Mouse (Mus musculus): ENCODE measurements at regions not wholly inside any gene's neighbourhood (a gene's known extent, or its start where the extent isn't known, plus 50 kb on each side); places are given as distances from the start of the nearest gene placed in this dataset.

DNA sequence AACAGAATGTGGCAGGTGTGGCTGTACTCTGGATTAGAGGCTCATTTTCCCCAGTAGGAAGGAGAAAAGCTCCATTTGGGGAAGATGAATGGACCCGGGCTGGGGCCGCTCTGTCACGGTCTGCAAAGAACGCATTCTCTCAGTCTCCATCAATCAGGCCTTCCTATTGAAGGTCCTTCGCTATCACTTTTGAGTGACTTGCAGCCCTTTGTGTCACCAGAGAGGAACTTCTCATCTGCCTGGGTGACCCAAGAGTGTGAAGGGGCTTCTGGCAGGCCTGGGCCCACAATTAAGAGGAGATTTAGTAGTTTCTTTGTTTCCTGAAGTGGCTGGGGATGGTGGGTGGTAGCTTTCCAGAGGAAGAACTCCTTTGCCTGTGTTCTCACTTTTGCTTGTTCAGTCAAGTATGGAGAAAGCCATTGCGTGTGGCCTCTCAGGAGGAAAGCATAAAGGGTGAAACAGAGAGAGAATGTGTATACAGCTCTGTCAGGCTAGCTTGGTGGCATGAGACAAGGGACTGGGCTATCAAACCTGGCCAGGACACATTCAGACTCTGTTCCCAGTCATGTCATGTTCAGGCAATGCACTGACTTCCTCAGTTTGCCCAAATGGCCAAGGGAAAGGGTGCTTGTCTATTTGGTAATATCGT is 1374.2 kb downstream of the Gsdmc2 start:
- ATAC-seq (ENCODE audit: low read depth): no peak
- Histone ChIP-seq H3K4me2 (ENCODE audit: low read depth, low read length) (no peak overlapping the region), H3K4me3 (ENCODE audit: low read length) (no peak overlapping the region), H3K36me3 (ENCODE audit: control insufficient read depth, insufficient read depth, low read length) (no peaks in the 10 kb centered on the region), H3K27ac (ENCODE audit: low read length) (no peak overlapping the region), H3K9ac (ENCODE audit: low read length) (no peak overlapping the region), H3K4me1 (replicated peaks; ENCODE audit: control insufficient read depth, insufficient read depth, low read length) (no peaks in the 10 kb centered on the region), H3K9me3 (ENCODE audit: control insufficient read depth, low read length) (no peaks in the 10 kb centered on the region), H3K27me3 (ENCODE audit: control insufficient read depth, insufficient read depth, low read depth, low read length) (no peaks in the 10 kb centered on the region)
- 49% methylated on average over 7 of the region's 7 CpGs for WGBS

DNA sequence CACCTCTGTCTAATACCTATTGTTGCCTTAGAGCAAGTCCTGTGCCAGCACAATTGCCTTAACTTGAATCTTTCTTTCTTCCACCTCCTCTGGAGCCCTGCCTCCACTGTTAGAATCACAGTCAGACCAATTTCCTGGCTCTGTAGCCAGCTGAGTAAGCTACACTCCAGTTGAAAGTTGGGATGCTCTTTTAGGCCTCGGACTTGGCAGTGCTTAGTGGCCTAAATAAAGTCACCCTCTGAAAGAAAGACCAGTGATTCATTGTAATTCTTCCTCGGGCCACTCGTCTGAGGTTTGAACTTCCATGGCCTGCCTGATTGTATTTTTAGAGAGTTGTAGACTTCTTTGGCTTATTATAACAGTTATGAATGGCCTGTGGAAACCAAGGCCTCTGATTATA is 1376.9 kb downstream of the Gsdmc2 start:
- Histone ChIP-seq H3K27ac (ENCODE audit: low read length) (no peak overlapping the region), H3K4me3 (ENCODE audit: low read length) (no peak overlapping the region), H3K36me3 (ENCODE audit: control insufficient read depth, insufficient read depth, low read length) (no peaks in the 10 kb centered on the region), H3K9me3 (ENCODE audit: control insufficient read depth, low read length) (no peaks in the 10 kb centered on the region), H3K9ac (ENCODE audit: low read length) (no peak overlapping the region), H3K4me2 (ENCODE audit: low read depth, low read length) (no peak overlapping the region), H3K27me3 (ENCODE audit: control insufficient read depth, insufficient read depth, low read depth, low read length) (no peaks in the 10 kb centered on the region), H3K4me1 (replicated peaks; ENCODE audit: control insufficient read depth, insufficient read depth, low read length) (no peaks in the 10 kb centered on the region)
- WGBS: 62% methylated on average over 3 of the region's 3 CpGs
- ATAC-seq (ENCODE audit: low read depth): no peak

DNA sequence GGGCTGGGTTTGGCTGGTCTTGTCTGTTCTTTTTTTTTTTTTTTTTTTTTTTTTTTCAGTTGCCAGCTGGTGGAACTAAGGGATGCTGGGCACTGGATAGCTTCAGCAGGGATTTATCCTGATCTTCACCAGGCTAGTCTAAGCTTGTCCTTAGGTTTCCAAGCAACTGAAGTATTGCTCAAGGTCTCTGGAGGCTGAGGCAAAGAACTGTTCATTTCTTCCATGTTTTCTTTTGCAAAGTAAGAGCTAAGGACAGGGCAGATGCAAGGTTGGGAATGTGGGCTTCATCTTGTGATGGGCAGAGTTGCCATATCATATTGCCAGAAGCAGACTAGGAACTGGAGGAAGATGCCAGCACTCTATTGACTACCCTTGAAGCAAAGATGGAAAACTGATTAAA is 1378.1 kb downstream of the Gsdmc2 start:
- H3K4me1 ChIP-seq (replicated peaks; ENCODE audit: control insufficient read depth, insufficient read depth, low read length): 0 out of 2 replicates have a peak, but pooled peaks cover 5% of the 10 kb centered on the region
- no peaks in the 10 kb centered on the region for H3K9me3 ChIP-seq (ENCODE audit: control insufficient read depth, low read length)
- no peak overlapping the region for H3K4me2 ChIP-seq (ENCODE audit: low read depth, low read length)
- no peak for ATAC-seq (ENCODE audit: low read depth)
- no peak overlapping the region for H3K27ac ChIP-seq (ENCODE audit: low read length)
- no peak overlapping the region for H3K4me3 ChIP-seq (ENCODE audit: low read length)
- no peak overlapping the region for H3K9ac ChIP-seq (ENCODE audit: low read length)
- H3K27me3 ChIP-seq (ENCODE audit: control insufficient read depth, insufficient read depth, low read depth, low read length): no peaks in the 10 kb centered on the region
- H3K36me3 ChIP-seq (ENCODE audit: control insufficient read depth, insufficient read depth, low read length): no peaks in the 10 kb centered on the region

DNA sequence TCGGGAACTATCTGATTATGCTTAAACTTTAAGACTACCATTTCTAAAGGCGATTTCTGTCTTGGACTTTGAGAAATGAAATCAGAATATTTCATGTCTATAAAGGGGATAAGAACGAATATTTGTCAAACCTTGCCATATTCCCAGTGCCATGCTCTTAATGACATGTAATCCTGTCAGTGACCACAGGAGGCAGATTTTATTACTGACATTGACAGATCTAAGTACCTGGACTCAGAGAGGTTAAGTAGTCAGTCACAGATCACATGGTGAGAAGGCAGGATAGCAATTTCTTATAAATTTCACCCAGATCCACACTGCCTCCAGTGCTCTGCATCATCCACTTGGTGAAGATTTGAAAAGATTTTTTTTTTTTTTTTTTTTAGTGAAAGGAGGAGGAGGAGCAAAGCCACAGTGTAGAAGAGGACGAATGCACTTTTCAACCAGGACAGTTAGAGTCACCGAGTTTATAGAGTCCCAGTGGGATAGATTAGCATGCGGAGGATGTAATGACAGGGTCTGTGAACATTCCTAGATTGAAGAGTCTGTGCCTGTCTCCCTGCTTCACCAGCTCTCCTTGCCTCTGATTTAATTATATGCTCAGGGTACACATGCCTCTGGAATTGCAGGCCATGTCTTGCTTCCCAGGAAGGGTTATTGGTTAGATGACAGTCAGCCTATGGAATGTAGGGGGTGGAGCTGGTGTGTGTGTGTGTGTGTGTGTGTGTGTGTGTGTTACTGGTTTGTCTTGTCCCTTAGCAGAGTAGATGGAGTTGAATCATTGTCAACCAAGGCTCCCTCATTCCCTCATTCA is 1379.7 kb downstream of the Gsdmc2 start:
- H3K9me3 ChIP-seq (ENCODE audit: control insufficient read depth, low read length): no peaks in the 10 kb centered on the region

DNA sequence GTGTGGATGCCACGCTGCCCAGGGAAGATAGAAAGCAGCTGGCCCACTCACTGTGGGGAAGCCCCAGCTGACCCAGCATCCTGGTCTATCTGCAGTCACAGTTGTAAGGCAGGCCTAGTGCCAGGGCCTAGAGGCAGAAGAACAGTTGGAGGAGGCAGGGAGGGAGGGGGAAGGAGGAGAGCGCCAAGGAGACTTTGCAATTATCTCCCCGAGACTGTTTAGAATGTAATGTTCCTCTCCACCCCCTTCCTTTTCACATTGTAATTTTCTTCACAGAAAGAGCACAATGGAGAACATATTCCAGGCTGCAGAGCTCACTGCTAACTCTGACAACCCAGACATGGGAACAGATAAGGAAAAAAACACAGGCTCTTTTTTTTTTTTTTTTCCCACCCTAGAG is 1382.3 kb downstream of the Gsdmc2 start:
- no peaks in the 10 kb centered on the region for H3K27me3 ChIP-seq (ENCODE audit: control insufficient read depth, insufficient read depth, low read depth, low read length)
- H3K4me3 ChIP-seq (ENCODE audit: low read length): no peak overlapping the region
- no peak overlapping the region for H3K27ac ChIP-seq (ENCODE audit: low read length)
- WGBS: 32% methylated on average over 3 of the region's 3 CpGs
- 0 out of 2 replicates have a peak, but pooled peaks cover 5% of the 10 kb centered on the region for H3K4me1 ChIP-seq (replicated peaks; ENCODE audit: control insufficient read depth, insufficient read depth, low read length)
- no peaks in the 10 kb centered on the region for H3K9me3 ChIP-seq (ENCODE audit: control insufficient read depth, low read length)
- H3K4me2 ChIP-seq (ENCODE audit: low read depth, low read length): no peak overlapping the region
- no peak overlapping the region for H3K9ac ChIP-seq (ENCODE audit: low read length)
- no peaks in the 10 kb centered on the region for H3K36me3 ChIP-seq (ENCODE audit: control insufficient read depth, insufficient read depth, low read length)
- peak; percentile 88 for ATAC-seq (ENCODE audit: low read depth)

More for the DNA sequence above, 1379.7 kb downstream of the Gsdmc2 start:
- no peak overlapping the region for H3K9ac ChIP-seq (ENCODE audit: low read length)
- no peak overlapping the region for H3K27ac ChIP-seq (ENCODE audit: low read length)
- ATAC-seq (ENCODE audit: low read depth): no peak
- no peaks in the 10 kb centered on the region for H3K36me3 ChIP-seq (ENCODE audit: control insufficient read depth, insufficient read depth, low read length)
- no peaks in the 10 kb centered on the region for H3K27me3 ChIP-seq (ENCODE audit: control insufficient read depth, insufficient read depth, low read depth, low read length)
- 0 out of 2 replicates have a peak, but pooled peaks cover 5% of the 10 kb centered on the region for H3K4me1 ChIP-seq (replicated peaks; ENCODE audit: control insufficient read depth, insufficient read depth, low read length)
- no peak overlapping the region for H3K4me3 ChIP-seq (ENCODE audit: low read length)
- WGBS: 76% methylated on average over 6 of the region's 6 CpGs
- no peak overlapping the region for H3K4me2 ChIP-seq (ENCODE audit: low read depth, low read length)

- ATAC-seq (ENCODE audit: low read depth): no peak
- Histone ChIP-seq H3K9ac (ENCODE audit: low read length) (no peak overlapping the region), H3K27me3 (ENCODE audit: control insufficient read depth, insufficient read depth, low read depth, low read length) (no peaks in the 10 kb centered on the region), H3K36me3 (ENCODE audit: control insufficient read depth, insufficient read depth, low read length) (no peaks in the 10 kb centered on the region), H3K4me3 (ENCODE audit: low read length) (no peak overlapping the region), H3K27ac (ENCODE audit: low read length) (no peak overlapping the region), H3K4me2 (ENCODE audit: low read depth, low read length) (no peak overlapping the region), H3K4me1 (replicated peaks; ENCODE audit: control insufficient read depth, insufficient read depth, low read length) (0 out of 2 replicates have a peak, but pooled peaks cover 5% of the 10 kb centered on the region), H3K9me3 (ENCODE audit: control insufficient read depth, low read length) (no peaks in the 10 kb centered on the region)
- 79% methylated on average over 7 of the region's 7 CpGs for WGBS
These were observed 1383.5 kb downstream of the Gsdmc2 start for GRCm38 (mm10) chr15:62461398-62462051.

DNA sequence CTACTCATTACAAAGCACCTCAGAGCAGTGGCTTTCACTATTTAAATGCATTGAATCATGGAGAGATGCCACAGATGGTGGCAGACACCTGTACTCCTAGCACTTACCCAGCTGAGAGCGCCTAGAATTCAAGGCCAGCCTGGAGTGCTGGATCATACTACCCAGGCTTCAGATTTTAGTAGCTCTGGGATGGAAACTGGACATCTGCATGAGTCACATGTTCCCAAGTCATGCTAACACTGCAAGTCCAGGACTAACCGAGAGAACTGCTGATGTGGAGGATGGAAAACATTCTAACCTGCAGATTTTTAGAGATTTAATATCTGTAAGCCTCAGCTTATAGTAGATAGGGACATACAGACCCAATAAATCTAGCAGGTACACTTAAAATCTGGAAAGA is 1384.3 kb downstream of the Gsdmc2 start:
- no peak for ATAC-seq (ENCODE audit: low read depth)
- no peaks in the 10 kb centered on the region for H3K9me3 ChIP-seq (ENCODE audit: control insufficient read depth, low read length)

GRCm38 (mm10) chr15:62460026-62460607 is 1384.9 kb downstream of the Gsdmc2 start:
- no peak overlapping the region for H3K4me2 ChIP-seq (ENCODE audit: low read depth, low read length)
- no peak for ATAC-seq (ENCODE audit: low read depth)
- H3K9me3 ChIP-seq (ENCODE audit: control insufficient read depth, low read length): no peaks in the 10 kb centered on the region
- H3K36me3 ChIP-seq (ENCODE audit: control insufficient read depth, insufficient read depth, low read length): no peaks in the 10 kb centered on the region
- no peak overlapping the region for H3K9ac ChIP-seq (ENCODE audit: low read length)
- H3K4me1 ChIP-seq (replicated peaks; ENCODE audit: control insufficient read depth, insufficient read depth, low read length): 0 out of 2 replicates have a peak, but pooled peaks cover 5% of the 10 kb centered on the region
- H3K4me3 ChIP-seq (ENCODE audit: low read length): no peak overlapping the region
- no peak overlapping the region for H3K27ac ChIP-seq (ENCODE audit: low read length)
- no peaks in the 10 kb centered on the region for H3K27me3 ChIP-seq (ENCODE audit: control insufficient read depth, insufficient read depth, low read depth, low read length)
- 71% methylated on average over 6 of the region's 6 CpGs for WGBS

More for the DNA sequence above, 1384.3 kb downstream of the Gsdmc2 start:
- H3K27ac ChIP-seq (ENCODE audit: low read length): no peak overlapping the region
- no peak overlapping the region for H3K4me3 ChIP-seq (ENCODE audit: low read length)
- H3K4me1 ChIP-seq (replicated peaks; ENCODE audit: control insufficient read depth, insufficient read depth, low read length): 0 out of 2 replicates have a peak, but pooled peaks cover 5% of the 10 kb centered on the region
- no peak overlapping the region for H3K9ac ChIP-seq (ENCODE audit: low read length)
- WGBS: 86% methylated on average over 2 of the region's 2 CpGs
- no peaks in the 10 kb centered on the region for H3K27me3 ChIP-seq (ENCODE audit: control insufficient read depth, insufficient read depth, low read depth, low read length)
- H3K36me3 ChIP-seq (ENCODE audit: control insufficient read depth, insufficient read depth, low read length): no peaks in the 10 kb centered on the region
- H3K4me2 ChIP-seq (ENCODE audit: low read depth, low read length): no peak overlapping the region

- Histone ChIP-seq H3K4me1 (replicated peaks; ENCODE audit: control insufficient read depth, insufficient read depth, low read length) (0 out of 2 replicates have a peak, but pooled peaks cover 5% of the 10 kb centered on the region), H3K9ac (ENCODE audit: low read length) (no peak overlapping the region), H3K4me3 (ENCODE audit: low read length) (no peak overlapping the region), H3K9me3 (ENCODE audit: control insufficient read depth, low read length) (no peaks in the 10 kb centered on the region), H3K27ac (ENCODE audit: low read length) (no peak overlapping the region), H3K4me2 (ENCODE audit: low read depth, low read length) (no peak overlapping the region), H3K27me3 (ENCODE audit: control insufficient read depth, insufficient read depth, low read depth, low read length) (no peaks in the 10 kb centered on the region), H3K36me3 (ENCODE audit: control insufficient read depth, insufficient read depth, low read length) (no peaks in the 10 kb centered on the region)
- 5% methylated on average over 2 of the region's 2 CpGs for WGBS
- ATAC-seq (ENCODE audit: low read depth): no peak
These were observed 1387.0 kb downstream of the Gsdmc2 start for GRCm38 (mm10) chr15:62457990-62458389.

All from lung, embryonic 16.5 days (tissue).